Mouse (Mus musculus) kidney, adult 9 months (tissue): ENCODE results near the gene Wfs1.

Source experiments
- DNase-seq: peaks from one replicate; pipeline ENCODE4 v3.0.0; 2022

The Wfs1 gene

GRCm38 (mm10) chr5:36923826-36924700, 64.9 kb downstream of the Wfs1 start:
- no peak for DNase-seq

GRCm38 (mm10) chr5:36922811-36923210, 66.2 kb downstream of the Wfs1 start:
- DNase-seq: no peak

- DNase-seq: no peak
Measured at GRCm38 (mm10) chr5:36921871-36922270, 67.1 kb downstream of the Wfs1 start.

GRCm38 (mm10) chr5:36920072-36920471, 68.9 kb downstream of the Wfs1 start:
- DNase-seq: no peak

- no peak for DNase-seq
Measured at GRCm38 (mm10) chr5:36918016-36918415, 71.0 kb downstream of the Wfs1 start.

- no peak for DNase-seq
Measured at GRCm38 (mm10) chr5:36917245-36917644, 71.8 kb downstream of the Wfs1 start.

GRCm38 (mm10) chr5:36916581-36916980, 72.4 kb downstream of the Wfs1 start:
- DNase-seq: no peak
